Mouse (Mus musculus) stomach, embryonic 14.5 days (tissue): Measurements from ENCODE around the gene Adam6b. TPM values are rescaled to one million over a fixed set of nuclear protein-coding genes. Genes with fewer than 3 reads are reported as not detected.
"Not testable (repeated sequence)": the region's sequence is repeated elsewhere in the genome, so short reads cannot be mapped to it uniquely, and the experiment has no call there.

Experiments used
- ATAC-seq: fragments of 200-750 bp; cut with Nextera tagmentation; 2 replicates; pipeline ENCODE4 v1.8.0; 2017; ENCODE audit warnings: low read depth, moderate TSS enrichment; ENCODE audit not compliant: insufficient number of reproducible peaks, insufficient read depth, low FRiP score
- H3K27ac ChIP-seq: fragments of 300-500 bp; sonication (generic); 2 replicates; pipeline ENCODE4 v1.5.1; 2014; ENCODE audit warnings: mild to moderate bottlenecking, low read length, moderate library complexity, mixed read lengths
- H3K27me3 ChIP-seq: fragments of 300-500 bp; sonication (generic); 2 replicates; pipeline ENCODE4 v1.6.1; 2014; ENCODE audit warnings: low read length, control low read depth, mixed read lengths; ENCODE audit not compliant: control insufficient read depth, insufficient read depth
- H3K36me3 ChIP-seq: fragments of 300-500 bp; sonication (generic); 2 replicates; pipeline ENCODE4 v1.6.1; 2014; ENCODE audit warnings: mild to moderate bottlenecking, control low read depth, low read length, moderate library complexity, mixed read lengths; ENCODE audit not compliant: control insufficient read depth, insufficient read depth
- H3K4me1 ChIP-seq: fragments of 300-500 bp; sonication (generic); 2 replicates; pipeline ENCODE4 v1.6.1; 2014; ENCODE audit warnings: low read length, control low read depth, mixed read lengths; ENCODE audit not compliant: control insufficient read depth, insufficient read depth
- H3K4me2 ChIP-seq: fragments of 300-500 bp; sonication (generic); replicated peaks from 2 replicates; pipeline ENCODE4 v1.6.1; 2014; ENCODE audit warnings: low read depth, low read length, control low read depth
- H3K4me3 ChIP-seq: fragments of 300-500 bp; sonication (generic); 2 replicates; pipeline ENCODE4 v1.5.1; 2014; ENCODE audit warnings: low read depth, low read length, control low read depth
- H3K9ac ChIP-seq: fragments of 300-500 bp; sonication (generic); replicated peaks from 2 replicates; pipeline ENCODE4 v1.6.1; 2014; ENCODE audit warnings: low read depth, mild to moderate bottlenecking, control low read depth, low read length, moderate library complexity, mixed read lengths
- H3K9me3 ChIP-seq: fragments of 300-500 bp; sonication (generic); 2 replicates; pipeline ENCODE4 v1.6.1; 2016; ENCODE audit warnings: low read depth, low read length, control low read depth; ENCODE audit not compliant: control insufficient read depth
- WGBS: fragments of 180-500 bp; shearing (Covaris S2); extraction: QIAGEN DNeasy Blood & Tissue Kit; methylation state at CpG from one replicate; pipeline ENCODE4 v1.1.7; 2014; 5-methylcytosine and 5-hydroxymethylcytosine counted together
- polyA plus RNA-seq: library from polyadenylated mRNA; unstranded; fragments of >200 nt; fragmentation: Nextera tagmentation; extraction: Ambion mirVana; gene quantifications from 2 replicates; pipeline ENCODE4 v1.2.1, GENCODE M21; 2014

Adam6b gene
- not detected in 2 replicates for polyA plus RNA-seq

GRCm38 (mm10) chr12:113489211-113489610 is at the start of gene Adam6b:
TSS of gene Adam6b (plus strand) at chr12:113489511.
- ATAC-seq, H3K9ac ChIP-seq, H3K9me3 ChIP-seq, H3K36me3 ChIP-seq, H3K27ac ChIP-seq, H3K27me3 ChIP-seq, H3K4me2 ChIP-seq, H3K4me1 ChIP-seq, H3K4me3 ChIP-seq: not testable (repeated sequence)
- WGBS = no CpG with 5 or more reads among the region's 1 CpGs

- Histone ChIP-seq H3K4me1 (no peaks in the 10 kb centered on the region), H3K4me2 (no peak overlapping the region), H3K36me3 (no peaks in the 10 kb centered on the region), H3K27me3 (no peaks in the 10 kb centered on the region), H3K27ac (no peak overlapping the region), H3K4me3 (no peak overlapping the region), H3K9ac (no peak overlapping the region), H3K9me3 (no peaks in the 10 kb centered on the region)
- no peak for ATAC-seq
- WGBS = 85% methylated on average over 1 of the region's 1 CpGs
Measured at GRCm38 (mm10) chr12:113446061-113446460, 43.2 kb upstream of the Adam6b start.

- H3K27ac ChIP-seq = no peak overlapping the region
- no peaks in the 10 kb centered on the region for H3K27me3 ChIP-seq
- no peak overlapping the region for H3K4me2 ChIP-seq
- no peaks in the 10 kb centered on the region for H3K36me3 ChIP-seq
- no peaks in the 10 kb centered on the region for H3K9me3 ChIP-seq
- no peak for ATAC-seq
- no peak overlapping the region for H3K4me3 ChIP-seq
- H3K9ac ChIP-seq = no peak overlapping the region
- whole genome bisulfite sequencing = 83% methylated on average over 2 of the region's 2 CpGs
- H3K4me1 ChIP-seq = no peaks in the 10 kb centered on the region
Measured at GRCm38 (mm10) chr12:113476164-113476563, 13.1 kb upstream of the Adam6b start.

- no peak overlapping the region for H3K4me2 ChIP-seq
- no peak overlapping the region for H3K27ac ChIP-seq
- H3K9ac ChIP-seq = no peak overlapping the region
- H3K36me3 ChIP-seq = no peaks in the 10 kb centered on the region
- no peaks in the 10 kb centered on the region for H3K4me1 ChIP-seq
- ATAC-seq = no peak
- 82% methylated on average over 2 of the region's 2 CpGs for WGBS
- H3K9me3 ChIP-seq = no peaks in the 10 kb centered on the region
- no peaks in the 10 kb centered on the region for H3K27me3 ChIP-seq
- H3K4me3 ChIP-seq = no peak overlapping the region
Measured at GRCm38 (mm10) chr12:113482147-113482546, 7.2 kb upstream of the Adam6b start.

- no peaks in the 10 kb centered on the region for H3K4me1 ChIP-seq
- H3K27ac ChIP-seq = no peak overlapping the region
- H3K4me2 ChIP-seq = no peak overlapping the region
- no peak overlapping the region for H3K4me3 ChIP-seq
- no peaks in the 10 kb centered on the region for H3K27me3 ChIP-seq
- H3K9ac ChIP-seq = no peak overlapping the region
- ATAC-seq = no peak
- H3K9me3 ChIP-seq = no peaks in the 10 kb centered on the region
- 51% methylated on average over 4 of the region's 4 CpGs for WGBS
- H3K36me3 ChIP-seq = no peaks in the 10 kb centered on the region
Measured at GRCm38 (mm10) chr12:113482661-113483389, 6.5 kb upstream of the Adam6b start.

- Histone ChIP-seq H3K27ac (no peak overlapping the region), H3K4me3 (no peak overlapping the region), H3K9ac (no peak overlapping the region), H3K4me1 (no peaks in the 10 kb centered on the region), H3K27me3 (no peaks in the 10 kb centered on the region), H3K9me3 (no peaks in the 10 kb centered on the region), H3K4me2 (no peak overlapping the region), H3K36me3 (no peaks in the 10 kb centered on the region)
- no peak for ATAC-seq
- 86% methylated on average over 2 of the region's 2 CpGs for WGBS
Measured at GRCm38 (mm10) chr12:113483492-113484162, 5.7 kb upstream of the Adam6b start.

GRCm38 (mm10) chr12:113484971-113485485 is 4.3 kb upstream of the Adam6b start:
- 45% methylated on average over 2 of the region's 2 CpGs for WGBS
- Histone ChIP-seq H3K4me2 (no peak overlapping the region), H3K4me3 (no peak overlapping the region), H3K4me1 (no peaks in the 10 kb centered on the region), H3K9me3 (no peaks in the 10 kb centered on the region), H3K9ac (no peak overlapping the region), H3K36me3 (no peaks in the 10 kb centered on the region), H3K27ac (no peak overlapping the region), H3K27me3 (no peaks in the 10 kb centered on the region)
- ATAC-seq = no peak

- H3K4me3 ChIP-seq, H3K9ac ChIP-seq, H3K4me2 ChIP-seq, H3K27me3 ChIP-seq, H3K27ac ChIP-seq, H3K4me1 ChIP-seq, H3K9me3 ChIP-seq, H3K36me3 ChIP-seq: not testable (repeated sequence)
- ATAC-seq = 0 out of 2 replicates have a peak, but pooled peaks have one; percentile 49
Measured at GRCm38 (mm10) chr12:113487693-113488092, 1.6 kb upstream of the Adam6b start.
